Mouse (Mus musculus): ENCODE results near the gene Ric8a. TPM values are rescaled to one million over a fixed set of nuclear protein-coding genes. Genes with fewer than 3 reads are reported as not detected.

Ric8a gene
- 98.8 and 123 TPM in 2 replicates for total RNA-seq (2014; rRNA removed)
- 79.5 and 91.8 TPM in 2 replicates for polyA plus RNA-seq (2015; fragmentation: Nextera tagmentation; extraction: Ambion mirVana)

DNA sequence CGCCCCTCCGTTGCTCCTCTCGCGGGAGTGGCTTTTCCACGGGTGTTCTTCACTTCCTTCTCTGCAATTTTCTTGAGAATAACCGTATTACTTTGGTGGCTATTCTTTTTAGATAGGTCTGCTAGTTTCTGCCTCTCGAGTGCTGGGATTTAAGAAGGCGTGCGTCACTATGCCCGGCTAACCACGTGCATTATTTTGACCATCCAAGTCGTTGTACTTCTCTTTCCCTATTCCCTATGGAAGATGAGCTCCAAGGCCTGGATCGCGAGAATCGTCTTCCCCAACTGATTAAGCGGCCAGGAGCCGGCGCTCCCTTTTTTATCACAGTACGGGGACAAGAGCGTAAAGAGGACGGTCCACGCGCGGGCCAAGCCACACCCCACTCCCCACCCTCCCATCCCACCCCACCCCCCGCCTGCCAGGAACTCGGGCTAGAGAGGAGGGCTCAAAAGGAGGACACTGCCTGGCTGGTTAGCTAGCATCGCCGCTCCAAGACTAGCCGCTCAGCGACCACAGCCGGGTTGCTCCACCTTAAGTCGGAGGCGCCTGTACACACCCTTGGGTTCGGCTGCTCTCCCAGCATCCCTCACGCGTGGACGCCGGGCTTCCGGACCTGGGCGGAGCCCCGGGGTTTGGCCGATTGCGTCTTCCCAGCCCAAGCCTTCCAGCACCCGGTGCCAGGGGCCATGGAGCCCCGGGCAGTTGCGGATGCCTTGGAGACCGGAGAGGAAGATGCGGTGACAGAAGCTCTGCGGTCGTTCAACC lies at the start of gene Ric8a:
TSS of gene Ric8a (plus strand) at position 173 of the 765 bp plus-strand sequence.
- Histone ChIP-seq H3K27me3 (ENCODE audit: insufficient read depth, low read length) (no peaks in the 10 kb centered on the region), H3K4me2 (ENCODE audit: low read depth) (peak within 1 kb of the TSS; percentile 80), H3K9ac (peak within 1 kb of the TSS; percentile 87), H3K36me3 (ENCODE audit: insufficient read depth) (peaks cover 56% of the 10 kb centered on the region), H3K9me3 (ENCODE audit: low read length) (no peaks in the 10 kb centered on the region), H3K4me1 (ENCODE audit: insufficient read depth) (peaks cover 21% of the 10 kb centered on the region), H3K27ac (ENCODE audit: low read depth, low read length) (peak within 1 kb of the TSS; percentile 92), H3K4me3 (ENCODE audit: low read depth, low read length) (peak within 1 kb of the TSS; percentile 59)
- TF ChIP-seq CTCF (IDR thresholded peaks at IDR 0.05; ENCODE audit: low read depth) = no peak
- DNase-seq (peak; percentile 79), ATAC-seq (peak; percentile 77)
- 1% methylated on average over 50 of the region's 50 CpGs for WGBS

GRCm38 (mm10) chr7:140810496-140810895 lies 46.3 kb upstream of the Ric8a start:
- H3K4me3 ChIP-seq (ENCODE audit: low read depth, low read length) = no peak overlapping the region
- ATAC-seq = no peak
- peaks cover 17% of the 10 kb centered on the region for H3K36me3 ChIP-seq (ENCODE audit: insufficient read depth)
- no peaks in the 10 kb centered on the region for H3K4me1 ChIP-seq (ENCODE audit: insufficient read depth)
- H3K27ac ChIP-seq (ENCODE audit: low read depth, low read length) = no peak overlapping the region
- H3K9me3 ChIP-seq (ENCODE audit: low read length) = no peaks in the 10 kb centered on the region
- WGBS = 92% methylated on average over 6 of the region's 6 CpGs
- no peak for DNase-seq
- H3K4me2 ChIP-seq (ENCODE audit: low read depth) = no peak overlapping the region
- no peak overlapping the region for H3K9ac ChIP-seq
- H3K27me3 ChIP-seq (ENCODE audit: insufficient read depth, low read length) = no peaks in the 10 kb centered on the region
- 0 out of 2 replicates have a peak, but pooled peaks have one; percentile 13 for TF ChIP-seq CTCF (IDR thresholded peaks at IDR 0.05; ENCODE audit: low read depth)

GRCm38 (mm10) chr7:140811714-140812113 lies 45.0 kb upstream of the Ric8a start:
- ATAC-seq = peak; percentile 48; the same call in 1 of the 2 replicates
- Histone ChIP-seq H3K27ac (ENCODE audit: low read depth, low read length) (no peak overlapping the region), H3K27me3 (ENCODE audit: insufficient read depth, low read length) (no peaks in the 10 kb centered on the region), H3K4me3 (ENCODE audit: low read depth, low read length) (no peak overlapping the region), H3K9ac (no peak overlapping the region), H3K9me3 (ENCODE audit: low read length) (no peaks in the 10 kb centered on the region), H3K36me3 (ENCODE audit: insufficient read depth) (peaks cover 17% of the 10 kb centered on the region), H3K4me1 (ENCODE audit: insufficient read depth) (no peaks in the 10 kb centered on the region), H3K4me2 (ENCODE audit: low read depth) (no peak overlapping the region)
- 78% methylated on average over 13 of the region's 13 CpGs for WGBS
- TF ChIP-seq CTCF (IDR thresholded peaks at IDR 0.05; ENCODE audit: low read depth) = no peak
- peak; percentile 9 for DNase-seq

DNA sequence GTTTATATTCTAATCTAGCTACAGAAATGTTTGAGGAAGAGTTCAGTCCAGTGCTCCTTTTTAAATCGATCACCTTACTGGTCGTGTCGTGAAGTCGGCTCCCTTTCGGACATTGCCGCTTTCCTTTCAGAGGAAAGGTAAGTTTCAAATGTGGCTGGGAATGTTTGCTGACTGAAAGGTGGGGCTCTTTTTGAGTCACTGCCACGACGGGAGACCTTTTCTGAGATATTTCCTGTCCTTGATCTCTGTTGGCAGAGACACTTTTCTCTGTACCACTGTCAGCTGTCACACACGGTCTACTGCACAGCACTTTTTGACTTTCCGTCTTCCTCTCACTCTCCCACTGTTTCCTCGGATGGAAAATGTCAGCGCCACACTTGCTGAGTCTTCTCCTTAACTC lies 43.9 kb upstream of the Ric8a start:
- Histone ChIP-seq H3K9ac (no peak overlapping the region), H3K4me2 (ENCODE audit: low read depth) (no peak overlapping the region), H3K4me1 (ENCODE audit: insufficient read depth) (no peaks in the 10 kb centered on the region), H3K9me3 (ENCODE audit: low read length) (no peaks in the 10 kb centered on the region), H3K27me3 (ENCODE audit: insufficient read depth, low read length) (no peaks in the 10 kb centered on the region), H3K4me3 (ENCODE audit: low read depth, low read length) (no peak overlapping the region), H3K27ac (ENCODE audit: low read depth, low read length) (no peak overlapping the region), H3K36me3 (ENCODE audit: insufficient read depth) (peaks cover 17% of the 10 kb centered on the region)
- TF ChIP-seq CTCF (IDR thresholded peaks at IDR 0.05; ENCODE audit: low read depth) = no peak
- DNase-seq = no peak
- no peak for ATAC-seq
- 91% methylated on average over 12 of the region's 12 CpGs for WGBS

- no peaks in the 10 kb centered on the region for H3K36me3 ChIP-seq (ENCODE audit: insufficient read depth)
- H3K27ac ChIP-seq (ENCODE audit: low read depth, low read length) = no peak overlapping the region
- H3K4me2 ChIP-seq (ENCODE audit: low read depth) = no peak overlapping the region
- H3K9me3 ChIP-seq (ENCODE audit: low read length) = no peaks in the 10 kb centered on the region
- no peak overlapping the region for H3K9ac ChIP-seq
- TF ChIP-seq CTCF (IDR thresholded peaks at IDR 0.05; ENCODE audit: low read depth) = no peak
- H3K4me3 ChIP-seq (ENCODE audit: low read depth, low read length) = no peak overlapping the region
- no peaks in the 10 kb centered on the region for H3K4me1 ChIP-seq (ENCODE audit: insufficient read depth)
- no peak for ATAC-seq
- DNase-seq = no peak
- H3K27me3 ChIP-seq (ENCODE audit: insufficient read depth, low read length) = no peaks in the 10 kb centered on the region
- WGBS = 67% methylated on average over 4 of the region's 4 CpGs
These were observed 36.6 kb upstream of the Ric8a start for GRCm38 (mm10) chr7:140820173-140820572.

GRCm38 (mm10) chr7:140821305-140821652 lies 35.5 kb upstream of the Ric8a start:
- DNase-seq (no peak), ATAC-seq (peak; percentile 65)
- H3K27ac ChIP-seq (ENCODE audit: low read depth, low read length) = peak overlapping the region; percentile 91
- no peaks in the 10 kb centered on the region; the same call in 1 of the 2 replicates for H3K27me3 ChIP-seq (ENCODE audit: insufficient read depth, low read length)
- WGBS = 23% methylated on average over 5 of the region's 5 CpGs
- H3K4me1 ChIP-seq (ENCODE audit: insufficient read depth) = no peaks in the 10 kb centered on the region
- TF ChIP-seq CTCF (IDR thresholded peaks at IDR 0.05; ENCODE audit: low read depth) = no peak
- H3K9ac ChIP-seq = peak overlapping the region; percentile 76
- peak overlapping the region; percentile 46 for H3K4me3 ChIP-seq (ENCODE audit: low read depth, low read length)
- no peaks in the 10 kb centered on the region for H3K36me3 ChIP-seq (ENCODE audit: insufficient read depth)
- H3K9me3 ChIP-seq (ENCODE audit: low read length) = no peaks in the 10 kb centered on the region
- H3K4me2 ChIP-seq (ENCODE audit: low read depth) = peak overlapping the region; percentile 65

DNA sequence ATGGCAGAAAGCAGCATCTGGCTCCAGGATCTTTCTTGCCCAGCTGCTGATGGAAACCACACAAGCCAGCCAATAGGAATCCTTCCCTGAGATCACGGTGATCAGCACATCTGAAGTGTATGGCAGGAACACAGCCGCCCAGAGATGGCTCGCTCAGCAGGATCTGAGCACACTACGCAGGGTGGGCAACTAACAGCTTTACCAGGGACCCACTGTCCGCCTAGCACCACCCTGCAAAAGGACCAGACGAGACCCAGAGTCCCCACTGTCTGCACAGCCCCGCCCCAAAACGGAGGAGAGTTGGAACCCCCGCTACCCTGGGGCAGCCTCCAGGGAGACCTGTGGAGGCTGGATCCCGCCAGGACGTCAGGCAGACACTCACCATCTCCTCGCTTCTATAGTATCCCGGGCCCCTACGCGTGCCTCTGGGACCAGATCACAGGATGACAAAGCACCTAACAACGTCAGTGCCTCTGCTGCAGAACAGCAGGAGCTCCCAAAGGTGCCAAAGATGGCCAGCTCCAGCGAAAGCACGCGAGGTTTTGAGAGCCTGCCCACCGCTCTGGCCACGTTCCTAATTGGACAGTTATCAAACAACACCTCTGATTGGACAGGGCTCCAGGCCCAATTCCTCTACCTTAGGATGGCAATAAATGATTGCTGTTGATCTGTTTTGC lies 35.0 kb upstream of the Ric8a start, which contains the start of gene Zfp941:
TSS of gene Zfp941 (minus strand) at position 526 of the 677 bp plus-strand sequence.
- no peaks in the 10 kb centered on the region; the same call in 1 of the 2 replicates for H3K27me3 ChIP-seq (ENCODE audit: insufficient read depth, low read length)
- H3K4me2 ChIP-seq (ENCODE audit: low read depth) = peak within 1 kb of the TSS; percentile 65
- peak within 1 kb of the TSS; percentile 91 for H3K27ac ChIP-seq (ENCODE audit: low read depth, low read length)
- peak; percentile 94 for ATAC-seq
- peak; percentile 89 for DNase-seq
- H3K4me3 ChIP-seq (ENCODE audit: low read depth, low read length) = peak within 1 kb of the TSS; percentile 46
- no peak for TF ChIP-seq CTCF (IDR thresholded peaks at IDR 0.05; ENCODE audit: low read depth)
- peak within 1 kb of the TSS; percentile 76 for H3K9ac ChIP-seq
- 3% methylated on average over 21 of the region's 21 CpGs for WGBS
- no peaks in the 10 kb centered on the region for H3K36me3 ChIP-seq (ENCODE audit: insufficient read depth)
- no peaks in the 10 kb centered on the region for H3K4me1 ChIP-seq (ENCODE audit: insufficient read depth)
- H3K9me3 ChIP-seq (ENCODE audit: low read length) = no peaks in the 10 kb centered on the region

All from forebrain, postnatal 0 days (tissue).